Mouse (Mus musculus) G1E (cell line): ENCODE measurements around the gene Slc6a3.

Experiments
- CTCF ChIP-seq: IDR thresholded peaks from 2 replicates; pipeline ENCODE4 v1.5.1; 2012; ENCODE audit warnings: low read depth, low read length, inconsistent platforms, mixed read lengths
- GATA1 ChIP-seq: IDR thresholded peaks from 2 replicates; pipeline ENCODE4 v1.6.1; 2012; ENCODE audit warnings: borderline replicate concordance, low read length, inconsistent platforms, mixed read lengths

GRCm38 (mm10) chr13:73596276-73596675 is 59.7 kb downstream of the Slc6a3 start:
- TF ChIP-seq CTCF (no peak), GATA1 (no peak)
